Mouse (Mus musculus) liver, adult 2 months (tissue): ENCODE measurements around the gene Sec14l4. TPM values are rescaled to one million over a fixed set of nuclear protein-coding genes. Genes with fewer than 3 reads are reported as not detected.

Experiments used
- DNase-seq: peaks from one replicate; pipeline ENCODE4 v3.0.0-alpha.2; 2011; ENCODE audit warnings: low read depth, low spot score; ENCODE audit errors: extremely low read depth
- H3K27ac ChIP-seq: fragments of 200-500 bp; replicated peaks from 2 replicates; pipeline ENCODE4 v1.5.1; 2012; ENCODE audit warnings: low read depth, mild to moderate bottlenecking, control low read depth, inconsistent platforms, low read length; ENCODE audit not compliant: insufficient read depth
- H3K27me3 ChIP-seq: fragments of 200-500 bp; 2 replicates; pipeline ENCODE4 v1.6.1; 2012; ENCODE audit warnings: mild to moderate bottlenecking, moderate library complexity, low read length, inconsistent platforms; ENCODE audit not compliant: control insufficient read depth, insufficient read depth
- H3K36me3 ChIP-seq: fragments of 200-500 bp; 2 replicates; pipeline ENCODE4 v1.6.1; 2012; ENCODE audit warnings: low read length, inconsistent platforms; ENCODE audit not compliant: control insufficient read depth, insufficient read depth
- H3K4me1 ChIP-seq: fragments of 200-500 bp; 2 replicates; pipeline ENCODE4 v1.6.1; 2011; ENCODE audit warnings: low read length; ENCODE audit not compliant: control insufficient read depth, insufficient read depth
- H3K4me3 ChIP-seq: fragments of 200-500 bp; 2 replicates; pipeline ENCODE4 v1.5.1; 2011; ENCODE audit warnings: low read depth, mild to moderate bottlenecking, control low read depth, low read length, moderate library complexity; ENCODE audit not compliant: insufficient read depth
- H3K79me2 ChIP-seq: fragments of 200-500 bp; 2 replicates; pipeline ENCODE4 v1.6.1; 2012; ENCODE audit warnings: inconsistent platforms, mild to moderate bottlenecking, low read length, moderate library complexity; ENCODE audit not compliant: control insufficient read depth, insufficient read depth
- H3K9ac ChIP-seq: fragments of 200-500 bp; 2 replicates; pipeline ENCODE4 v1.6.1; 2012; ENCODE audit warnings: low read depth, mild to moderate bottlenecking, control low read depth, inconsistent platforms, low read length
- CTCF ChIP-seq: fragments of 200-500 bp; IDR thresholded peaks from 2 replicates; pipeline ENCODE4 v1.5.1; 2011; ENCODE audit warnings: low read depth, low read length, control low read depth
- POLR2A ChIP-seq: fragments of 200-500 bp; IDR thresholded peaks from 2 replicates; pipeline ENCODE4 v1.6.1; 2011; ENCODE audit warnings: low read length, control low read depth; ENCODE audit not compliant: insufficient read depth; ENCODE audit errors: extremely low read depth
- WGBS: fragments of 180-500 bp; shearing (Covaris S2); methylation state at CpG from one replicate; pipeline ENCODE4 v1.1.7; 2018; 5-methylcytosine and 5-hydroxymethylcytosine counted together
- polyA plus RNA-seq: library from polyadenylated mRNA; depleted of rRNA; stranded (reverse); fragments of >200 nt; gene quantifications from 2 replicates; pipeline ENCODE4 v1.2.3, GENCODE M21; 2012; rRNA removed
- total RNA-seq: library from RNA; depleted of rRNA; stranded (reverse); fragments of >200 nt; gene quantifications from 2 replicates; pipeline ENCODE4 v1.2.3, GENCODE M21; 2014; rRNA removed

Gene Sec14l4
- total and polyA plus RNA-seq, 2 experiments: 92.9 to 97.5 TPM

- peak overlapping the region; percentile 40 for H3K9ac ChIP-seq
- peak overlapping the region; percentile 16 for H3K27ac ChIP-seq
- H3K27me3 ChIP-seq: no peaks in the 10 kb centered on the region
- no peak for DNase-seq
- H3K4me3 ChIP-seq: peak overlapping the region; percentile 42
- TF ChIP-seq CTCF (no peak), POLR2A (no peak)
- WGBS: 35% methylated on average over 10 of the region's 10 CpGs
- peaks cover 37% of the 10 kb centered on the region for H3K36me3 ChIP-seq
- no peaks in the 10 kb centered on the region for H3K79me2 ChIP-seq
- peaks cover 12% of the 10 kb centered on the region for H3K4me1 ChIP-seq
Measured at GRCm38 (mm10) chr11:4097091-4097621, 65.9 kb downstream of the Sec14l4 start.

Other genes with a start within 250 kb of the Sec14l4 start
- gene Osbp2, start 167.6 kb upstream of the Sec14l4 start, total RNA-seq: 1.1 and 1.4 TPM in 2 replicates
- 0.70 and 0.72 TPM in 2 replicates for gene Osbp2, start 167.6 kb upstream of the Sec14l4 start, polyA plus RNA-seq
- not detected in 2 replicates for gene 4921536K21Rik, start 136.4 kb upstream of the Sec14l4 start, total RNA-seq
- not detected in 2 replicates for gene 4921536K21Rik, start 136.4 kb upstream of the Sec14l4 start, polyA plus RNA-seq
- gene Dusp18, start 136.2 kb upstream of the Sec14l4 start, total RNA-seq: under 0.01 and 0.07 TPM in 2 replicates
- gene Dusp18, start 136.2 kb upstream of the Sec14l4 start, polyA plus RNA-seq: 0.05 TPM in 2 replicates
- 0.18 and 0.34 TPM in 2 replicates for gene Slc35e4, start 116.8 kb upstream of the Sec14l4 start, total RNA-seq
- gene Slc35e4, start 116.8 kb upstream of the Sec14l4 start, polyA plus RNA-seq: 0.27 and 0.46 TPM in 2 replicates
- gene Tcn2, start 99.3 kb upstream of the Sec14l4 start, total RNA-seq: 101 and 110 TPM in 2 replicates
- gene Tcn2, start 99.3 kb upstream of the Sec14l4 start, polyA plus RNA-seq: 211 and 236 TPM in 2 replicates
- 17.9 and 20.8 TPM in 2 replicates for gene Pes1, start 67.5 kb upstream of the Sec14l4 start, total RNA-seq
- gene Pes1, start 67.5 kb upstream of the Sec14l4 start, polyA plus RNA-seq: 17.9 and 22.2 TPM in 2 replicates
- 0.09 TPM in 1 of 2 replicates, not detected in the other for gene 4930556J24Rik, start 54.7 kb upstream of the Sec14l4 start, total RNA-seq
- not detected in 2 replicates for gene 4930556J24Rik, start 54.7 kb upstream of the Sec14l4 start, polyA plus RNA-seq
- gene Gal3st1, start 47.8 kb upstream of the Sec14l4 start, total RNA-seq: 2.2 and 2.6 TPM in 2 replicates
- 1.4 and 4.4 TPM in 2 replicates for gene Gal3st1, start 47.8 kb upstream of the Sec14l4 start, polyA plus RNA-seq
- gene Sec14l3, start 33.4 kb downstream of the Sec14l4 start, total RNA-seq: not detected in 2 replicates
- not detected in 2 replicates for gene Sec14l3, start 33.4 kb downstream of the Sec14l4 start, polyA plus RNA-seq
- 16.6 and 23.4 TPM in 2 replicates for gene Mtfp1, start 64.0 kb downstream of the Sec14l4 start, total RNA-seq
- gene Mtfp1, start 64.0 kb downstream of the Sec14l4 start, polyA plus RNA-seq: 39.2 and 41.5 TPM in 2 replicates
- 302 and 310 TPM in 2 replicates for gene Sec14l2, start 92.0 kb downstream of the Sec14l4 start, total RNA-seq
- gene Sec14l2, start 92.0 kb downstream of the Sec14l4 start, polyA plus RNA-seq: 349 and 371 TPM in 2 replicates
- gene Rnf215, start 103.7 kb downstream of the Sec14l4 start, total RNA-seq: 10.3 and 10.8 TPM in 2 replicates
- 11.3 and 13.1 TPM in 2 replicates for gene Rnf215, start 103.7 kb downstream of the Sec14l4 start, polyA plus RNA-seq
- gene Ccdc157, start 128.8 kb downstream of the Sec14l4 start, total RNA-seq: 4.0 and 4.5 TPM in 2 replicates
- 6.5 and 9.3 TPM in 2 replicates for gene Ccdc157, start 128.8 kb downstream of the Sec14l4 start, polyA plus RNA-seq
- gene Sf3a1, start 128.9 kb downstream of the Sec14l4 start, total RNA-seq: 4.3 and 4.6 TPM in 2 replicates
- 10.0 and 12.2 TPM in 2 replicates for gene Sf3a1, start 128.9 kb downstream of the Sec14l4 start, polyA plus RNA-seq
- 23.4 and 23.6 TPM in 2 replicates for gene Tbc1d10a, start 155.3 kb downstream of the Sec14l4 start, total RNA-seq
- gene Tbc1d10a, start 155.3 kb downstream of the Sec14l4 start, polyA plus RNA-seq: 18.5 and 22.9 TPM in 2 replicates
- gene Castor1, start 186.8 kb downstream of the Sec14l4 start, total RNA-seq: 1.4 and 1.7 TPM in 2 replicates
- 2.3 and 2.5 TPM in 2 replicates for gene Castor1, start 186.8 kb downstream of the Sec14l4 start, polyA plus RNA-seq
- 0.47 TPM in 1 of 2 replicates, not detected in the other for gene Osm, start 205.0 kb downstream of the Sec14l4 start, total RNA-seq
- gene Osm, start 205.0 kb downstream of the Sec14l4 start, polyA plus RNA-seq: not detected in 2 replicates
- not detected in 2 replicates for gene Lif, start 226.1 kb downstream of the Sec14l4 start, total RNA-seq
- 0.02 TPM in 2 replicates for gene Lif, start 226.1 kb downstream of the Sec14l4 start, polyA plus RNA-seq